Mouse (Mus musculus): ENCODE results near the gene Erich2.

Erich2 gene

GRCm38 (mm10) chr2:70562611-70562980 is 54.0 kb downstream of the Erich2 start:
- no peak for DNase-seq (ENCODE audit: low spot score)

GRCm38 (mm10) chr2:70562981-70563671 is 54.5 kb downstream of the Erich2 start:
- no peak for DNase-seq (ENCODE audit: low spot score)

GRCm38 (mm10) chr2:70563721-70564645 is 55.4 kb downstream of the Erich2 start:
- DNase-seq (ENCODE audit: low spot score), result no peak

- no peak for DNase-seq (ENCODE audit: low spot score)
Measured at GRCm38 (mm10) chr2:70564646-70565315, 56.2 kb downstream of the Erich2 start.

- DNase-seq (ENCODE audit: low spot score), result no peak
Measured at GRCm38 (mm10) chr2:70565651-70566602, 57.3 kb downstream of the Erich2 start.

- DNase-seq (ENCODE audit: low spot score), result no peak
Measured at GRCm38 (mm10) chr2:70566603-70566981, 58.0 kb downstream of the Erich2 start.

- no peak for DNase-seq (ENCODE audit: low spot score)
Measured at GRCm38 (mm10) chr2:70567071-70567681, 58.6 kb downstream of the Erich2 start.

GRCm38 (mm10) chr2:70567682-70568077 is 59.1 kb downstream of the Erich2 start:
- no peak for DNase-seq (ENCODE audit: low spot score)

- no peak for DNase-seq (ENCODE audit: low spot score)
Measured at GRCm38 (mm10) chr2:70568198-70568941, 59.8 kb downstream of the Erich2 start.

- DNase-seq (ENCODE audit: low spot score), result no peak
Measured at GRCm38 (mm10) chr2:70571698-70572097, 63.1 kb downstream of the Erich2 start.

- DNase-seq (ENCODE audit: low spot score), result no peak
Measured at GRCm38 (mm10) chr2:70572251-70572650, 63.6 kb downstream of the Erich2 start.

- DNase-seq (ENCODE audit: low spot score), result no peak
Measured at GRCm38 (mm10) chr2:70573544-70574210, 65.1 kb downstream of the Erich2 start.

- no peak for DNase-seq (ENCODE audit: low spot score)
Measured at GRCm38 (mm10) chr2:70588200-70588599, 79.6 kb downstream of the Erich2 start.
